Mouse (Mus musculus) limb, embryonic 11.5 days (tissue): ENCODE measurements around the gene Pik3ca. TPM values are rescaled to one million over a fixed set of nuclear protein-coding genes. Genes with fewer than 3 reads are reported as not detected.

Experiments used
- ATAC-seq: fragments of 200-750 bp; cut with Nextera tagmentation; 2 replicates; pipeline ENCODE4 v1.8.0; 2017; ENCODE audit warnings: low read depth; ENCODE audit not compliant: insufficient number of reproducible peaks, low FRiP score, low TSS enrichment
- DNase-seq: peaks from one replicate; pipeline ENCODE4 v3.0.0-alpha.2; 2015; ENCODE audit warnings: low spot score
- H3K27ac ChIP-seq: fragments of 300-500 bp; sonication (generic); replicated peaks from 2 replicates; pipeline ENCODE4 v1.5.1; 2014; ENCODE audit warnings: low read depth, mild to moderate bottlenecking, low read length
- H3K27me3 ChIP-seq: fragments of 300-500 bp; sonication (generic); 2 replicates; pipeline ENCODE4 v1.6.1; 2014; ENCODE audit warnings: mild to moderate bottlenecking, low read length, mixed read lengths; ENCODE audit not compliant: control insufficient read depth, insufficient read depth
- H3K36me3 ChIP-seq: fragments of 300-500 bp; sonication (generic); 2 replicates; pipeline ENCODE4 v1.6.1; 2014; ENCODE audit warnings: mild to moderate bottlenecking, low read length, moderate library complexity, mixed read lengths; ENCODE audit not compliant: control insufficient read depth, insufficient read depth
- H3K4me1 ChIP-seq: fragments of 300-500 bp; sonication (generic); 2 replicates; pipeline ENCODE4 v1.6.1; 2014; ENCODE audit warnings: low read length, mixed read lengths; ENCODE audit not compliant: control insufficient read depth, insufficient read depth
- H3K4me2 ChIP-seq: fragments of 300-500 bp; sonication (generic); 2 replicates; pipeline ENCODE4 v1.6.1; 2014; ENCODE audit warnings: low read depth, mild to moderate bottlenecking, moderate library complexity; ENCODE audit not compliant: severe bottlenecking
- H3K4me3 ChIP-seq: fragments of 300-500 bp; sonication (generic); 2 replicates; pipeline ENCODE4 v1.5.1; 2014; ENCODE audit warnings: low read depth, low read length
- H3K9ac ChIP-seq: fragments of 300-500 bp; sonication (generic); 2 replicates; pipeline ENCODE4 v1.6.1; 2014; ENCODE audit warnings: mild to moderate bottlenecking, low read length
- H3K9me3 ChIP-seq: fragments of 300-500 bp; sonication (generic); 2 replicates; pipeline ENCODE4 v1.6.1; 2016; ENCODE audit warnings: low read length; ENCODE audit not compliant: control insufficient read depth
- WGBS: fragments of 180-500 bp; shearing (Covaris S2); extraction: QIAGEN DNeasy Blood & Tissue Kit; methylation state at CpG from one replicate; pipeline ENCODE4 v1.1.7; 2014; 5-methylcytosine and 5-hydroxymethylcytosine counted together
- polyA plus RNA-seq: library from polyadenylated mRNA; unstranded; fragments of >200 nt; fragmentation: Nextera tagmentation; extraction: Ambion mirVana; gene quantifications from 2 replicates; pipeline ENCODE4 v1.2.1, GENCODE M21; 2014

The Pik3ca gene
- polyA plus RNA-seq, 1 experiment from 2014 or later: 16.9 TPM

DNA sequence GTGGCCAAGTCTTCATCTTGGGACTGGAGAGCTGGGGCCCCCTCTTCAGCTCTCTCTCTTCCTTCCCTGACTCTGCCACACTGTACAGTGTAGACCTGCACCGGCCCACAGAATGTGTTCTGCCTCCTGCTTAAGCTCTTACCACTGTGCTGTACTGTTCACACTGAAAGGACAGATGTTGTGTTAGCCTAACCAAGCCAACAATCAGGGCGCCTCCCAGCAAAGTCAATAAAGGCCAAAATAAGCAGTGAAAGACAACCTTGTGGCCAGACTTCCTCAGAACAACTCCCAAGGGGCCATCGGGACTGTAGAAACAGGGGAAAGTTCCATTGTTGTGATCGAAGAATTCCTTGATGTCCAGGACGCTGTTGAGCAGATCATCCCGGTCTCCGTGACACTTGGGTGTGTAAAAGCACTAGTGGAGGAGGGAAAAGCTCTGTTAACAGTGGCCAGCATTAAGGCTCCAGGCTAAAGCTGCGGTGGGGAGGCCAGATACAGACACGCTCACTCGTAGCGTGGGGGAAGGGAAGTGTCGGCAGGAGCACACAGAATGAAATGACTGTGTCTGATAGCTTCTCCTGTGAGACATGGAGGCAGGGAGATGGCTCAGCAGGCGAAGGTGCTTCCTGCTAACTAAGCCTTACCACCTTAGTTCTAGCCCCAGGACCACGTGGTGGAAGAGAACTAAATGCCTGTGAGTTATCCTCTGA lies 74.9 kb downstream of the Pik3ca start:
- no peak for ATAC-seq
- H3K4me3 ChIP-seq: no peak overlapping the region
- no peak overlapping the region for H3K4me2 ChIP-seq
- no peak overlapping the region for H3K27ac ChIP-seq
- DNase-seq: no peak
- no peaks in the 10 kb centered on the region for H3K36me3 ChIP-seq
- H3K9me3 ChIP-seq: no peaks in the 10 kb centered on the region
- H3K27me3 ChIP-seq: no peaks in the 10 kb centered on the region
- H3K4me1 ChIP-seq: peaks cover 6% of the 10 kb centered on the region; the same call in 1 of the 2 replicates
- 76% methylated on average over 14 of the region's 14 CpGs for WGBS
- no peak overlapping the region for H3K9ac ChIP-seq

DNA sequence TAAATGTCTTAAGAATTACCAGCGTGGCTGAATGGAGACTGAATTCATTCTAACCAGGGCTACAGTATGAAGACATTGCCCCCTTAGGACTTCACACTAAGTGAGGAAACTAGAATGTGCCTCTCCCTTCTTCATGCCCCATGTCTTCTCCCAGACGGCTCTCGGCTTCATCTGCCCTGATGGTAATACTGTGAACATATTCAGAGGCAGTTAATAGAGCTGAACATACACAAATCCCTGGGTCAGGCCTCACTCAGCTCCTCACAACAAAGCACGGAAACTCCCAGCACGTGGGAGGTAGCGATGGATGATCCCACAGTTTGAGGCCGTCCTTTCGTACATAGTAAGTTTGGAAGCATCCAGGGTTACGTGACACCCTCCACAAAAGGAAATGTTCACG lies 75.7 kb downstream of the Pik3ca start:
- Histone ChIP-seq H3K9me3 (no peaks in the 10 kb centered on the region), H3K4me1 (peaks cover 6% of the 10 kb centered on the region; the same call in 1 of the 2 replicates), H3K9ac (no peak overlapping the region), H3K36me3 (no peaks in the 10 kb centered on the region), H3K27me3 (no peaks in the 10 kb centered on the region), H3K27ac (no peak overlapping the region), H3K4me3 (no peak overlapping the region), H3K4me2 (no peak overlapping the region)
- ATAC-seq: no peak
- WGBS: 91% methylated on average over 10 of the region's 10 CpGs
- DNase-seq: no peak

DNA sequence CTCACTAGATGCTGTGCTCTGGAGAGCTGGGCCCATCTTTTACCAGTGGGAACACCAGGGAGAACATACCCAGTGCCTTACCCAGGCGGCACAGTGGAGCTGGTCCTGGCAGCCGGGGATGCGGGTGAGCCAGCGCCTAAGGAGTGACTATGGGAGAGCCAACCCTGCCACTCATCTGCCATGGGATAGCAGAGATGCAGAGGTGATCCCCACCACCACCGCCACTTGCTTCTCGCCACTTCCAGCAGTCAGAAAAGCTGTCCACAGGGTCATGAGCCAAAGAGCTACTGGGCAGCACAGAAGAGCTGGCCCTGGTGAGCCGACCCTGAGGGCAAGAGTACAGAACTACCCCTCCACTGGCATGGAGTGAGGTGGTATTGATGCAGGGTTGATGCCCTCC lies 82.5 kb downstream of the Pik3ca start:
- H3K27ac ChIP-seq: no peak overlapping the region
- H3K36me3 ChIP-seq: no peaks in the 10 kb centered on the region
- no peaks in the 10 kb centered on the region for H3K4me1 ChIP-seq
- no peak for DNase-seq
- H3K9ac ChIP-seq: no peak overlapping the region
- no peaks in the 10 kb centered on the region for H3K27me3 ChIP-seq
- H3K4me3 ChIP-seq: no peak overlapping the region
- 83% methylated on average over 7 of the region's 7 CpGs for WGBS
- H3K9me3 ChIP-seq: no peaks in the 10 kb centered on the region
- no peak for ATAC-seq
- no peak overlapping the region for H3K4me2 ChIP-seq

DNA sequence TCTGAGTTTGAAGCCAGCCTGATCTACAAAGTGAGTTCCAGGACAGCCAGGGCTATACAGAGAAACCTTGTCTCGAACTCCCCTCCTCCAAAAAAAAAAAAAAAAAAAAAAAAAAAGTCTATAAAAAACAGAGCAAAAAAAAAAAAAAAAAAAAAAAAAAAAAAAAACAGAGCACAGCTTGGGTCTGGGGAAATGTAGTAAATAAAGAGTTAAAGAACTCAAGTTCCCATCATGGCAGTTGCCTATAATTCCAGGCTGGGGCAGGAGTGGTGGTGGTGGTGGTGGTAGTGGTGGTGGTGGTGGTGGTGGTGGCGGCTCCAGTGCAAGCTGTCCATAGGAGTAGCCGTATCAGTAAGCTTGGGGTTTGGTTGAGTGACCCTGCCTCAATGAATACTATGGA lies 85.6 kb downstream of the Pik3ca start:
- DNase-seq: no peak
- H3K4me1 ChIP-seq: no peaks in the 10 kb centered on the region
- H3K27me3 ChIP-seq: no peaks in the 10 kb centered on the region
- H3K9me3 ChIP-seq: no peaks in the 10 kb centered on the region
- H3K36me3 ChIP-seq: no peaks in the 10 kb centered on the region
- H3K4me3 ChIP-seq: no peak overlapping the region
- H3K9ac ChIP-seq: no peak overlapping the region
- no peak overlapping the region for H3K27ac ChIP-seq
- WGBS: 76% methylated on average over 3 of the region's 3 CpGs
- H3K4me2 ChIP-seq: no peak overlapping the region
- ATAC-seq: no peak

GRCm38 (mm10) chr3:32486543-32486942 lies 89.1 kb downstream of the Pik3ca start:
- Histone ChIP-seq H3K9me3 (no peaks in the 10 kb centered on the region), H3K4me1 (no peaks in the 10 kb centered on the region), H3K4me3 (no peak overlapping the region), H3K9ac (no peak overlapping the region), H3K27me3 (no peaks in the 10 kb centered on the region), H3K4me2 (no peak overlapping the region), H3K36me3 (no peaks in the 10 kb centered on the region), H3K27ac (no peak overlapping the region)
- 88% methylated on average over 4 of the region's 4 CpGs for WGBS
- no peak for DNase-seq
- no peak for ATAC-seq

- H3K4me2 ChIP-seq: no peak overlapping the region
- DNase-seq: no peak
- WGBS: 82% methylated on average over 6 of the region's 6 CpGs
Measured at GRCm38 (mm10) chr3:32488172-32488571, 90.7 kb downstream of the Pik3ca start.

GRCm38 (mm10) chr3:32490076-32490927 lies 92.8 kb downstream of the Pik3ca start:
- Histone ChIP-seq H3K4me2 (no peak overlapping the region), H3K9me3 (no peaks in the 10 kb centered on the region), H3K4me1 (0 out of 2 replicates have a peak, but pooled peaks cover 2% of the 10 kb centered on the region), H3K9ac (no peak overlapping the region), H3K27me3 (no peaks in the 10 kb centered on the region), H3K27ac (no peak overlapping the region), H3K36me3 (no peaks in the 10 kb centered on the region), H3K4me3 (no peak overlapping the region)
- WGBS: 66% methylated on average over 15 of the region's 15 CpGs
- no peak for DNase-seq
- no peak for ATAC-seq

More at GRCm38 (mm10) chr3:32488172-32488571, 90.7 kb downstream of the Pik3ca start:
- H3K9me3 ChIP-seq: no peaks in the 10 kb centered on the region
- H3K27me3 ChIP-seq: no peaks in the 10 kb centered on the region
- H3K4me1 ChIP-seq: no peaks in the 10 kb centered on the region
- no peak overlapping the region for H3K27ac ChIP-seq
- H3K4me3 ChIP-seq: no peak overlapping the region
- no peaks in the 10 kb centered on the region for H3K36me3 ChIP-seq
- no peak overlapping the region for H3K9ac ChIP-seq
- ATAC-seq: no peak

DNA sequence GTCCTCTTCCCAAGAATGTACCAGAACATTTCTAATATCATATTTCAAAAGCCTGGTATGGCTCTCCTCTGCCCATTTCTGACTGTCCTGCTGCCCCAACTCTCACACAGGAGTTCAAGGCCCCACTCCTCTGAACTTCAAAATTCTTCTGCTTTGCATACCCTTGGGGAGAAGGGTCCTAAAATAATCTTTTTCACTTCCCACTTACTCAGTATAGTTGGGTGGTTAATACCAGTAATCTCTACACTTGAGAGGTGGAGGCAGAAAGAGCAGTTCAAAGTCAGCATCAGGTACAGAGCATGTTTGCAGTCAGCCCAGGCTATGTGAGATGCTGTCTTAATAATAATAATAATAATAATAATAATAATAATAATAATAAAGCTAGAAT lies 93.5 kb downstream of the Pik3ca start:
- H3K9ac ChIP-seq: no peak overlapping the region
- no peak overlapping the region for H3K4me3 ChIP-seq
- ATAC-seq (no peak), DNase-seq (no peak)
- no peak overlapping the region for H3K27ac ChIP-seq
- no peaks in the 10 kb centered on the region for H3K36me3 ChIP-seq
- no peaks in the 10 kb centered on the region for H3K27me3 ChIP-seq
- H3K4me2 ChIP-seq: no peak overlapping the region
- 0 out of 2 replicates have a peak, but pooled peaks cover 4% of the 10 kb centered on the region for H3K4me1 ChIP-seq
- no peaks in the 10 kb centered on the region for H3K9me3 ChIP-seq
